Mouse (Mus musculus) limb, embryonic 13.5 days (tissue): ENCODE data around the gene Insrr. TPM values are rescaled to one million over a fixed set of nuclear protein-coding genes. Genes with fewer than 3 reads are reported as not detected.

Experiments used
- ATAC-seq: fragments of 200-750 bp; cut with Nextera tagmentation; 2 replicates; pipeline ENCODE4 v1.8.0; 2017; ENCODE audit warnings: low read depth, moderate number of reproducible peaks, moderate TSS enrichment; ENCODE audit not compliant: low FRiP score
- H3K27ac ChIP-seq: fragments of 300-500 bp; sonication (generic); 2 replicates; pipeline ENCODE4 v1.5.1; 2015; ENCODE audit warnings: inconsistent platforms, mild to moderate bottlenecking, moderate library complexity
- H3K27me3 ChIP-seq: fragments of 300-500 bp; sonication (generic); 2 replicates; pipeline ENCODE4 v1.6.1; 2015; ENCODE audit warnings: mild to moderate bottlenecking, inconsistent platforms
- H3K36me3 ChIP-seq: fragments of 300-500 bp; sonication (generic); 2 replicates; pipeline ENCODE4 v1.6.1; 2015; ENCODE audit warnings: inconsistent platforms, mild to moderate bottlenecking, moderate library complexity
- H3K4me1 ChIP-seq: fragments of 300-500 bp; sonication (generic); 2 replicates; pipeline ENCODE4 v1.6.1; 2015; ENCODE audit warnings: inconsistent platforms
- H3K4me2 ChIP-seq: fragments of 300-500 bp; sonication (generic); replicated peaks from 2 replicates; pipeline ENCODE4 v1.6.1; 2015; ENCODE audit warnings: inconsistent platforms, mild to moderate bottlenecking, moderate library complexity
- H3K4me3 ChIP-seq: fragments of 300-500 bp; sonication (generic); 2 replicates; pipeline ENCODE4 v1.5.1; 2015; ENCODE audit warnings: moderate library complexity, mild to moderate bottlenecking, inconsistent platforms
- H3K9ac ChIP-seq: fragments of 300-500 bp; sonication (generic); 2 replicates; pipeline ENCODE4 v1.6.1; 2015; ENCODE audit warnings: mild to moderate bottlenecking, inconsistent platforms
- H3K9me3 ChIP-seq: fragments of 300-500 bp; sonication (generic); 2 replicates; pipeline ENCODE4 v1.6.1; 2016; ENCODE audit warnings: inconsistent platforms
- WGBS: fragments of 180-500 bp; shearing (Covaris S2); methylation state at CpG from one replicate; pipeline ENCODE4 v1.1.7; 2015; 5-methylcytosine and 5-hydroxymethylcytosine counted together
- polyA plus RNA-seq: library from polyadenylated mRNA; unstranded; fragments of >200 nt; fragmentation: Nextera tagmentation; extraction: Ambion mirVana; gene quantifications from 2 replicates; pipeline ENCODE4 v1.2.1, GENCODE M21; 2015

Insrr gene
- polyA plus RNA-seq, 1 experiment from 2014 or later: 0.51 TPM

DNA sequence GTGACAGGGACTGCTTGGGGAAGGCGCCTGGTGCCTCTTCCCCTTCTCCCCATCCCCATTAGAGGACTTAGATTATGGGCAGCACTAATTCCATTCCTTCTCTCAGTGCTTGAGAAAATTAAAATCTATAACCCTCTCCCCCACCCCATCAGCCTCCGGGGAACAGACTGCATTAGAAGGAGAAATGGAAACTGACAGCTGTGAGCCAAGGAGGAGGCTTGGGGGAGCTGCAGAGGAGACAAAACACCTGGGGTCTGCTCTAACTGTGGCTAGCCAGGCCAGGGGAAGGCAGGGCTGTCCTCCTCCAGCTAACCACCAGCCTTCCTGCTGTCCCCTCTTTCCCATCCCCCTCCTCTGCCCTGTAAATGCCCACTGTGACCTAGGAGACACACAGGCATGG, 17.7 kb upstream of the Insrr start:
- Histone ChIP-seq H3K36me3 (no peaks in the 10 kb centered on the region), H3K9ac (no peak overlapping the region), H3K27ac (no peak overlapping the region), H3K4me2 (no peak overlapping the region), H3K4me3 (no peak overlapping the region), H3K9me3 (no peaks in the 10 kb centered on the region), H3K27me3 (peaks cover 55% of the 10 kb centered on the region), H3K4me1 (0 out of 2 replicates have a peak, but pooled peaks cover 3% of the 10 kb centered on the region)
- WGBS: 38% methylated on average over 2 of the region's 2 CpGs
- no peak for ATAC-seq

DNA sequence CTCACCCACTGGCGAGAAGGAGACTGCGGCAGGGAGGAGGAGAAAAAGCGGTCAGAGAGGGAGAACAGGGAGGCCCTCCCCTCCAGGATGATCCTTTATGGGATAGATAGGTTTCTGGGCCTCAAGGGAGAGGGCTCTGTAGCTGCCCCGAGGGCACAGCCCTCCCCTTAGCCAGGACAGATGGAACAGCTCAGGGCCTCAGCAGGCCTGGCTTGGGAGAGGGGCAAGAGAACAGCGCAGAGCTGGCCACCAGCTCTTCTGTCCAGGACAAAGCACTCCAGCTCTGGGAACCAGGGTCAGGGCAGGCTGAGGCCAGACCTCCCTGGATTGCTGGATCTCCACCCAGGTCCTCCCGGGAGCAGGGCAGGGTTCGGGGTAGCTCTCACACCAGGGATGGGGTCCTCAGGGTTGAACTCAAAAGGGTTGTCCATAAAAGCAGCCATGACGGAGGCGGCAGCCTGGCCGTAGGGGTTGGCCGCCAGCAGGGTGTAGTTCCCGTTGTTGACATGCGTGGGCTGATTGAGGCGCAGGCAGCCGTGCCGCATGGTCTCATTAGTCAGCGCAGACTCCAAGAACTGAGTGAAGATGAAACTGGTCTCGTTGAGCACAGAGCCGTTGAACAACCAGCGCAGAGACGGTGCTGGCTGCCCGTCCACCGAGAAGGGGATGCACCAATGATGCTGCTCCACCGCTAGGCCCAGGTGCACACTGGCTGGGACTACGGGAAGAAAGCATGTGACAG, 13.3 kb upstream of the Insrr start:
- WGBS: 83% methylated on average over 25 of the region's 25 CpGs
- ATAC-seq: no peak
- Histone ChIP-seq H3K27me3 (peaks cover 25% of the 10 kb centered on the region), H3K4me2 (no peak overlapping the region), H3K4me3 (no peak overlapping the region), H3K4me1 (peaks cover 11% of the 10 kb centered on the region), H3K9ac (no peak overlapping the region), H3K27ac (no peak overlapping the region), H3K36me3 (no peaks in the 10 kb centered on the region), H3K9me3 (no peaks in the 10 kb centered on the region)

DNA sequence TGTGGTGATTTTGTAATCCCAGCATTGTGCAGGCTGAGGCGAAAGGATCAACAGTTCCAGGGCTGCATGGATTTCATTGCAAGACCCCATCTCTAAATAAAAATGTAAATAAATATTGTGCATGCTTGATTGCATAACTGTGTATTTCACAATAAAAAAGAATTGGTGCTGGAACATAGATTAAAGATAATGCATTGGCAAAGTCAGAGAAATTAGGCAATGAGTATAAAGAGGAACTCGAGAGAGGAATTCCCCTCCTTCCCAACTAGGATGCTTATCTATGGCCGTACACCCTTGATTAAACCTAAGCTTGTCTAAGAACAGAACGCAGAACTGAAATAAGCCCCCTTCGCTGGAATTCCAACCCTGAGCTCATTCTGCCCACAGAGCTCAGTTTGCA, 11.6 kb upstream of the Insrr start:
- H3K4me1 ChIP-seq: peaks cover 22% of the 10 kb centered on the region
- no peaks in the 10 kb centered on the region for H3K36me3 ChIP-seq
- H3K4me3 ChIP-seq: no peak overlapping the region
- no peak overlapping the region for H3K4me2 ChIP-seq
- WGBS: 74% methylated on average over 5 of the region's 5 CpGs
- H3K27ac ChIP-seq: no peak overlapping the region
- H3K27me3 ChIP-seq: peaks cover 8% of the 10 kb centered on the region
- no peaks in the 10 kb centered on the region for H3K9me3 ChIP-seq
- H3K9ac ChIP-seq: no peak overlapping the region
- no peak for ATAC-seq

DNA sequence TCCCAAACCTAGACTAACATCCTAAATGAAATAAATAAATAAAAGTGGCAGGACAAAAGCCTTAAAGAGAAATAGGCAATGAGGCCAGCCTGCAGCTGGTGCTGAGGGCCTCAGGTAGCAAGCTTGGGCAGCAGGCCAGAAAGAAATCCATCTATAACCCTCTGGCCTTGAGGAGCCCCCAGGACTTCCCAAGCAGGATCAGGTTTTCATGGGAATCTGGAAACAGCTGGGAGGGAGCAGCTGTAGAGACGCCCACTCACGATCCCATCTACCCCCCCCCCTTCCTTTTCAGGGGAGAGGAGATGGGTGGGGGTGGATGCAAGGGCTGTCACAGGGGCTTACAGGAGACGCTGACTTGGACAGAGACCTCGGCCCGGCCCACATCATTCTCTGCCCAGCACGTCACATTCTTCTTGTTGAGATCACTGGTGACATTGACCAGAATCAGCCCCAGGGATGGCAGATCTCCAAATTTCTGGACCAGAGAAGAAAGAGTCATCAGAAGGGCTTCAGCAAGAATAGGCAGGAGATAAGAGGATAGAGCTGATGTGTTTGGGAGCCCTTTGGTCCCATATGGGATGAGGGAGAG, 11.0 kb upstream of the Insrr start:
- Histone ChIP-seq H3K9ac (no peak overlapping the region), H3K4me3 (no peak overlapping the region), H3K36me3 (no peaks in the 10 kb centered on the region), H3K27ac (no peak overlapping the region), H3K4me1 (peaks cover 22% of the 10 kb centered on the region), H3K9me3 (no peaks in the 10 kb centered on the region), H3K4me2 (no peak overlapping the region), H3K27me3 (peaks cover 8% of the 10 kb centered on the region)
- 44% methylated on average over 6 of the region's 6 CpGs for WGBS
- peak; percentile 78 for ATAC-seq

DNA sequence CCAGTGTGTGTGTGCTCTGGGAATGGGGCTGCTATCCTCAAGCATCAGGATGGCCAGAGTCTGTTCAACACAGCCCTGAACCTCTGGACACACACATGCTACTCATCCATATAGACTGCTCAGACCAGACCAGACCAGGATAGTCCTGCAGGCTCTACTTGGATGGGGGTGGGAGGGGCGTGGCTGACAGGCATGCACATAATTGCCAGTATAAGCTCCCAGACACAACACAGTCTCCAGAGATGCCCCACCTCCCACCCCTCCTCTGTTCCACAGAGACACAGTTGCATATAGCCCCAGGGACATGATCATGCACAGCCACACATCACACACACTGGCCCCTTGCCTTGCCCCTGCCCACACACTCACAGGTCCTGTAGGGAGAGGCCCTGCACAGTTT, 7.5 kb upstream of the Insrr start:
- H3K4me1 ChIP-seq: peaks cover 22% of the 10 kb centered on the region
- H3K27me3 ChIP-seq: peaks cover 43% of the 10 kb centered on the region
- no peaks in the 10 kb centered on the region for H3K9me3 ChIP-seq
- no peak overlapping the region for H3K9ac ChIP-seq
- no peak overlapping the region for H3K4me3 ChIP-seq
- H3K36me3 ChIP-seq: no peaks in the 10 kb centered on the region
- no peak overlapping the region for H3K4me2 ChIP-seq
- 69% methylated on average over 1 of the region's 1 CpGs for whole genome bisulfite sequencing
- ATAC-seq: no peak
- no peak overlapping the region for H3K27ac ChIP-seq

DNA sequence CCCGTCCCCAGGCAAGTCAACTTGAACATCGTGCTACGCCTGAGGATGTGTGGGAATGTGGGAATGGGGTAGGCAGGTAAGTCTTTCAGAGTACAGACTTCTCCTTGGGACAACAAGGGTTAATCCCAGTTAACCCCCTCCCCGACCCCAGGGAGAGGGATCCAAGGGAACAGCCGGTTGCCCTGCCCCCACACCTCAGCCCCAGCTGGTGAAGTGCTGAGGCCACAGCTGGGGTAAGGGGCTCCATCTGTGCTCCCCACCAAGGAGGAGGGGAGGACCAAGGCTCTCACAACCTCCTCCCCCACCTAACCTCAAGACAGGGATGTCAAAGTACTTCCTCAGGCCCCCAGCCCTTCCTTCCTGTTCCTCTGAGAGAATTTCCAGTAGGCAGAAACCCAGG, 7.0 kb upstream of the Insrr start:
- Histone ChIP-seq H3K4me1 (peaks cover 25% of the 10 kb centered on the region), H3K27me3 (peaks cover 48% of the 10 kb centered on the region), H3K4me3 (no peak overlapping the region), H3K9me3 (no peaks in the 10 kb centered on the region), H3K9ac (no peak overlapping the region), H3K36me3 (no peaks in the 10 kb centered on the region), H3K27ac (no peak overlapping the region), H3K4me2 (no peak overlapping the region)
- WGBS: 25% methylated on average over 5 of the region's 5 CpGs
- no peak for ATAC-seq

DNA sequence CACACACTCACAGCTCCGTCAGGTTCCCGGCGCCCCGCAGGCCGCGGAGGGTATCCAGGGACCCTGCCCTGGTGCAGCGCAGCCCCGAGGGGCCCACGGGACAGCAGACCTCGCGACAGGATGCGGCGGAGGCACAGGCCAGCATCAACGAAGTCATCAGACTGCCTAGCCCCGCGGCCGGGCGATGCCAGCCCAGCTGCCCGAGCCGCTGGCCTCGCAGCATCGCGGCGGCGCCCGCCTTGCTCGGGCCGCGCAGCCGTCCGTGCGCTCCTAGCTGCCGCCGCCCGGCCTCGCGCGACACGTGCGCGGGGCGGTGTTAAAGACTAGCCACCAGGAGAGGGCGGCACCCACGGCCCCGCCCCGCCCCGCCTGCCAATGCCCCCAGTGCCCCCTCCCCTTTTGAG, 1.8 kb upstream of the Insrr start, which contains the start of gene Ntrk1:
TSS of gene Ntrk1 (minus strand) at position 241 of the 404 bp plus-strand sequence.
- Histone ChIP-seq H3K27ac (no peak within 1 kb of the TSS), H3K36me3 (no peaks in the 10 kb centered on the region), H3K9ac (peak within 1 kb of the TSS; percentile 55), H3K4me3 (peak within 1 kb of the TSS; percentile 38), H3K9me3 (no peaks in the 10 kb centered on the region), H3K4me2 (peak within 1 kb of the TSS; percentile 61), H3K27me3 (peaks cover 95% of the 10 kb centered on the region), H3K4me1 (peaks cover 38% of the 10 kb centered on the region)
- under 1% methylated on average over 47 of the region's 47 CpGs for WGBS
- ATAC-seq: 0 out of 2 replicates have a peak, but pooled peaks have one; percentile 15

DNA sequence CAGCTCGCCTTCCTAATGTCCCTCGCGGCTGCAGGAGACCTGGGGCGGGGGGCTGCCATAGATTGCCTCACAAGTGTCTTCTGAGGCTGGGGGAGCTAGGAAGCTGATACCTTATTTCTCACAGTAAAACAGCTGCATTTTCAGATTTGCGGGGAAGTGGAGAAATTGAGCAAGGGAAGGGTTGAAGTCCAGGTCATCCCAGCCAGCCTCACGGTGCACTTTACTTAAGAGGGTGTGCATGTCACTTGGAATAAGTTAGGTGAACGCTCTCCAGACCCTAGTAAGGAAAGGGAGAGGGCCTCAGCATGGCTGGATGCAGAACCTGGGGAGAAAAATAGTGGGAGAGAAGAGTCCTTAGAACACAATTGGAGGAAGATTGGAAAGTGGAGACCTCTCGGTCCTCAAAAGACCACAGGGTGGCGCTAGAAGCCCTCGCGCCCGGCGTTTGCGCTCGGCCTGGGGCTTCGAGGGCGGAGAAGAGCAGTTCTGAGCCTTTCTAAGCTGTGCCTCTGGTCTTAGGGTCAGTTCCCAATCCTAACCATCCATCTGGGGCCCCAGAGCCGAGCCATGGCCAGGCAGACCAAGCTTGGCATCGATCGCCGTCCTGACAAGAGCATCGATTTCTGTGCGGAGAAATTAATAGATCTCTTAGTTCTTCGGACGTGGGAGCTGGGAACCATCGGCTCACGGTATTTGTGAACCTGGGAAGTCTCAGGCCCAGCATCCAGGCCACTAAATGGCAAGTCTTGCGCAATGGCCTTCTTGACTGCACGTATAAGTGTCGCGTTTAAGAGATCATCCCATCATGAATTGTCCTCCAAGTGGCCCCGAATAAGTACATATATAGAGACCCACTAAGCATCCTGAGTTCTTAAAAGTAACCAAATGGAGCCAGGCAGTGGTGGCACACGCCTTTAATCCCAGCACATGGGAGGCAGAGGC, 1.1 kb upstream of the Insrr start:
- Histone ChIP-seq H3K27ac (no peak overlapping the region), H3K9me3 (no peaks in the 10 kb centered on the region), H3K9ac (peak overlapping the region; percentile 55; the same call in 1 of the 2 replicates), H3K4me1 (peaks cover 36% of the 10 kb centered on the region), H3K4me3 (peak overlapping the region; percentile 38), H3K27me3 (peaks cover 100% of the 10 kb centered on the region), H3K36me3 (no peaks in the 10 kb centered on the region), H3K4me2 (peak overlapping the region; percentile 61)
- ATAC-seq: 0 out of 2 replicates have a peak, but pooled peaks have one; percentile 1
- 15% methylated on average over 33 of the region's 33 CpGs for WGBS

DNA sequence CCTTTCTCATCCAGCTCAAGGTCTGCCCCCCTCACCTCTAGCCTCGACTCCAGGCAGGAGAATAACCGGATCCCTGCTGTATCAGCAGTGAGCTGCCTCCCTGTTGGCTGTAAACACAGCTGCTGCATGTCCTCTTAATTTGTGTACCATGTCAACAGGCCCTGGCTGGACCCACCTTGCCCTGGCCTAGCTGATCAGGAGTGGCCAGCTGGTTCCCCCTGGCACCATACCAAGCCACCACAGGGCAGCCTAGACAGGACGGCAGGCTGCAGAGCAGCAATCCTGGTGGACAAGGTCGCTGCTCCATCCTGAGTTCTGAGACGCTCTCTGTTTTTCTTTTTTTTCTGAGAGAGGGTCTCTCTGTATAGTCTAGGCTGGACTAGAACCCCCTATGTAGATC, 4.9 kb downstream of the Insrr start:
- H3K27me3 ChIP-seq: peaks cover 99% of the 10 kb centered on the region
- no peaks in the 10 kb centered on the region for H3K36me3 ChIP-seq
- 61% methylated on average over 5 of the region's 5 CpGs for WGBS
- peaks cover 25% of the 10 kb centered on the region for H3K4me1 ChIP-seq
- H3K9me3 ChIP-seq: no peaks in the 10 kb centered on the region
- H3K9ac ChIP-seq: no peak overlapping the region
- no peak overlapping the region for H3K27ac ChIP-seq
- no peak overlapping the region for H3K4me2 ChIP-seq
- ATAC-seq: no peak
- H3K4me3 ChIP-seq: no peak overlapping the region

DNA sequence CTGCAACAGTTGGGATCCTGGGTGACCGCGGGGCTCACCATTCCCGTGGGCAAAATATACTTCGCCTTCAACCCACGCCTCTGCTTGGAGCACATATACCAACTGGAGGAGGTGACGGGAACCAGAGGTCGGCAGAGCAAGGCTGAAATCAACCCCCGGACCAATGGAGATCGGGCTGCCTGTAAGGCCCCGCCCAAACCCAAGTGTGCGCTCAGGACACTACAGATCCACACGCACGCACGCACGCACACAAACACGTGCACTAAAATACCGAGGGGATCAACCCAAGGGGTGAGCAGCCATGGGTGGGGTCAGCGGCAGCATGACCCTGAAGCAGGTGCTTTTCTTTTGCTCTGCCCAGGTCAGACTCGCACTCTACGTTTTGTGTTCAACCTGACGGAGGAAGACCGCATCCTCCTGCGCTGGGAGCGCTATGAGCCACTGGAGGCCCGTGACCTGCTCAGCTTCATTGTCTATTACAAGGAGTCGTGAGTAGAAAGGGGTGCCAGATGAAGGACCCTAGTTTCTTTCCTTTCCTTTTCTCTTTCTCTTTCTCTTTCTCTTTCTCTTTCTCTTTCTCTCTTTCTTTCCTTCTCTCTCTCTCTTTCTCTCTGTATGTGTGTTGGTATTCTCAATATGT, 7.4 kb downstream of the Insrr start:
- WGBS: 3% methylated on average over 26 of the region's 26 CpGs
- ATAC-seq: no peak
- peaks cover 99% of the 10 kb centered on the region for H3K27me3 ChIP-seq

DNA sequence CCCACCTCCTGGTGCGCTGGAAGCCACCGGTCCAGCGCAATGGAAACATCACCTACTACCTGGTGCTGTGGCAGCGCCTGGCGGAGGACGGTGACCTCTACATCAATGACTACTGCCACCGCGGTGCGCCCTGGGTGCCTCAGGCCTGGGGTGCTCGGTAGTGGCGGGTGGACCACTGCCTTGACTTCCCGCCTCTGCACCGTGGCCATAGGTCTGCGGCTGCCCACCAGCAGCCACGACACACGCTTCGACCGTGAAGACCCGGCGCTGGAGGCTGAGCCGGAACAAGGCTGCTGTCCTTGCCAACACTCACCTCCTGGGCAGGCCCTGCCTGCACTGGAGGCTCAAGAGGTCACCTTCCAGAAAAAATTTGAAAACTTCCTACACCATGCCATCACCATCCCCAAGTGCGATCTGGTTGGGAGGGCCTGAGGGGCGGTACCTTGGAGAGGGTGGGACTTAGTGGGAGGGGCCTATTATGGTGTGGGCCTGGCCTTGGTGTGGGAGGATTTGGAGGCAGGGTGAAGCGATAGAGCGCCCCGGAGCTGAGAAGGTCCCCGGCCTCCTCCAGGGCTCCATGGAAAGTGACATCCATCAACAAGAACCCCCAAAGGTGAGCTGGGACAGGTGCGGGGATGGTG, 12.7 kb downstream of the Insrr start:
- Histone ChIP-seq H3K27me3 (peaks cover 84% of the 10 kb centered on the region), H3K9me3 (no peaks in the 10 kb centered on the region), H3K4me3 (peak overlapping the region; percentile 26), H3K4me1 (peaks cover 18% of the 10 kb centered on the region; the same call in 1 of the 2 replicates), H3K4me2 (peak overlapping the region; percentile 54), H3K27ac (no peak overlapping the region), H3K36me3 (no peaks in the 10 kb centered on the region), H3K9ac (no peak overlapping the region)
- WGBS: 4% methylated on average over 28 of the region's 28 CpGs
- ATAC-seq: 0 out of 2 replicates have a peak, but pooled peaks have one; percentile 46

More for the DNA sequence above, 7.4 kb downstream of the Insrr start:
- no peaks in the 10 kb centered on the region for H3K36me3 ChIP-seq
- H3K4me2 ChIP-seq: peak overlapping the region; percentile 58
- H3K9me3 ChIP-seq: no peaks in the 10 kb centered on the region
- H3K27ac ChIP-seq: no peak overlapping the region
- no peak overlapping the region for H3K9ac ChIP-seq
- peak overlapping the region; percentile 23 for H3K4me3 ChIP-seq
- H3K4me1 ChIP-seq: peaks cover 8% of the 10 kb centered on the region; the same call in 1 of the 2 replicates
